Mouse (Mus musculus): ENCODE measurements at regions not wholly inside any gene's neighbourhood (a gene's known extent, or its start where the extent isn't known, plus 50 kb on each side); places are given as distances from the start of the nearest gene placed in this dataset.
"Not testable (repeated sequence)": the region's sequence is repeated elsewhere in the genome, so short reads cannot be mapped to it uniquely, and the experiment has no call there.

- not testable (repeated sequence) for TF ChIP-seq POLR2A (IDR thresholded peaks at IDR 0.05; ENCODE audit: insufficient read depth, low read depth, low read length); CTCF (IDR thresholded peaks at IDR 0.05); EP300 (IDR thresholded peaks at IDR 0.05; ENCODE audit: insufficient read depth, low read depth, low read length)
Observed at GRCm38 (mm10) chr10:110855645-110856383, 63.8 kb upstream of the Csrp2 start.

Data from heart, adult 2 months (tissue).